Mouse (Mus musculus): ENCODE measurements around the gene Fam168b. TPM values are rescaled to one million over a fixed set of nuclear protein-coding genes. Genes with fewer than 3 reads are reported as not detected.

Gene Fam168b
- total RNA-seq, 2 experiments from 2014 or later = 13.0 to 21.2 TPM

DNA sequence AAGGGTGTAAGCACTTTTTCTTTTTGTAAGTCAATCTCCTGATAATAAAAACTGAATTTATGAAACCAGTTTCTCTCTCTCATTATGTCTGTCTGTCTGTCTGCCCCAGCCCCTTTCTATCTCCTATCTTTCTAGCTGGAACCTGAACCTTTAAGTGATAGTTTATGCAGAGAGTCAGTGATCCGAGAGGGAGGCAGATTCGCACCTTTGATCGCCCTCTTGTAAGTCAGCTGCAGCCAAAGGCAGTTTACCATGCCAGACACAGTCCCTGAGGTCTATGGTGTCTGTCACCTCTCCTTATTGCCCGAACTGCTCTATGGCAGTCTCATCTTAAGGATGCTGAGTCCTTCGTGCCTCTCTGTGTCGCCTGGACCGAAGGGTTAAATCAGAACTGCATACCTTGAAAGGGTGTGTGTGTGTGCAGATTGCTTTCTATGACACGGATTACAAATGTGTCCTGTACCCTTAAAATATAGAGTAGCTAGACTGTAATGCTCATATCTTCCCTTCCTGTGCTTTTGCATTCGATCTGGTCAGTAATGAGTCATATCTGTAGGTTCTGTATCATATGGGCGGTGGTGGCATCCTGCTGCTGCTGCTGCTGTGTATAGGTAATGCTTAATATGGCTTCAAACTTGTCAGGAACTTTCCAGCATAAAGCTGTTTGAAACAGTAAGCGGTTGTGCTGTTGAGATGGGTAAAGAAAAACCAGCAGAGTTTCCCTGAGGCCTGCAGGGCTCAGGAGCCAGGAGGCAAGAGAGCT, 9.4 kb upstream of the Fam168b start:
- ATAC-seq (replicated peaks; ENCODE audit: low FRiP score, poor library complexity, severe bottlenecking) = no peak

DNA sequence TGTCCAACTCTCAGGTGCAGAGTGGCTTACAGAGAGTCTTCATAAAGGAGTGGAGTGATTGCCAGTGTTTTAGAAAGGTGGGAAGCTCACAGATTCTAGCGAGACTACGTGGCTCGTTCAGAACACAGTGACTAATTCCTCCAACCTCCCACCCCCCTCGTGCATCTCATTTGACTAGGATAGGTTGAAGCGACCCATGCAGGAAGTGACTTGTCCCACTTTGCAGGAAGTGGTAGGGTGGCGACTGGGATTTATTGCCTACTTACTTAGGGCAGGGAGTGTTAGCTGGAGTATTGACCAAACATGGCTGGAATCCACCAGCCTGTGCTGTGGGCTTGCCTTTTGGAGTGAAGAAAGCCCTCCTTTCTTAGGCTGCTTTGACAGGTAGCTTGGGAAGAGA, 8.7 kb upstream of the Fam168b start:
- ATAC-seq (replicated peaks; ENCODE audit: low FRiP score, poor library complexity, severe bottlenecking) = no peak

DNA sequence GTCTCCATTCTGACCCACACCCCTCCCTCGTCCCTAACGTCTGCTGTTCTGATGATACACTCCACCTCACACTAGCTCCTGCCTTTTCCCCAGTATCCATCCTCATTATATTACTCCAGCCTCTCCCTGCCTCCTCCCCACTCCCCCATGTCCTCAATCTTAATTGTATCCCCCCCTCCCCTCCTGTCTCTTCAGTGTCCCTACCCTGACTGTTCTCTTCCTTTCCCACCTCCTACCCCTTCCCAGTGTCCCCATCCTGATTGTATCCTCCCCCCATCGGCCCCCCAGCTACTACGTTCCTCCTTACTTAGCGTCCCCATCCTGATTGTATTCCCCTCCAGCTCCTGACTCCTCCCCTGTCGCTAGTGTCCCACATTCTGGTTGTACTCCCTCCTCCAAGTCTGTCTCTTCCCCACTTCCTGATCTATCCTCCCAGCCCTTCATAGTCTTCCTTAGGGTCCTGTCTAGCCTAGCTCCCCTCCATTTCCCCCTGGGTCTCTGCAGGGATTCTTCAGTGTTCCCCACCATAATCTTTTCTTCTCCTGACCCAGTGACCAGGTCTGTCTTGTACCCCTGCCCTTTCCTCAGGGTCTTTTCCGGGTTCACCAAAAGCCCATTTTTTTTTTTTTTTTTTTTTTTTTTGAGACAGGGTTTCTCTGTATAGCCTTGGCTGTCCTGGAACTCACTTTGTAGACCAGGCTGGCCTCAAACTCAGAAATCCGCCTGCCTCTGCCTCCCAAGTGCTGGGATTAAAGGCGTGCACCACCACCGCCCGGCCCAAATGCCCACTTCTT, 7.7 kb upstream of the Fam168b start:
- ATAC-seq (replicated peaks; ENCODE audit: low FRiP score, poor library complexity, severe bottlenecking) = no peak

DNA sequence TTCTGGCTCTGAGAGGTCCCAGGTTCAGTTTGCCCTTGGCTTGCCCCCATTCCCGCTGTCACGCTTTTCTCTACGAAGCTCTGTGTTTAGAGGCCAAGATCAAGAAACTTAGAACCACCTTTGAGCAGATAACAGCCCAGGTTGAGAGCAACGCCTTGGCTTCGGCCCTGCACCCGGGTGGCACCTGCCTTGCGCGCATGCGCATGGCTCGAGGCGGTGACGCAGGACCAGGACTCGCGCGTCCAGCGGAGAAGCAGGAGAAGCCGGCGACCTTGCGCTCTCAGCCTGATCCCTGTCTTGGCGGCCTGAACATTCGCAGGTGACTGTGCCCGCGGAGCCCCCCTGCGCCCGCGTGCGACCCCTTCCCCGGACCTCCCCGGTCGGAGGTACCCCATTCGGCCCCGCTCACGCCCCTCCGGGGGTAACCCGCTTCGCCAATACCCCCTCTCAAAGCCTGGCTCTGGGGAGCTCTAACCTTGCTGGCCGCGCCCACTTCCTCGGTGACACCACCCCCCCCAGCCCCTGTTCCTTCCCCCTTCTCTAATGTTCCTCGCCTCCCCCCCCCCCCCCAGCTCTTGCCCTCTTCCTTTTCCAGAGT, 7.0 kb upstream of the Fam168b start, which contains the start of gene Plekhb2:
Gene Plekhb2 (plus strand): TSS at position 232 of the 598 bp plus-strand sequence.
- ATAC-seq (replicated peaks; ENCODE audit: low FRiP score, poor library complexity, severe bottlenecking) = peak; percentile 99

DNA sequence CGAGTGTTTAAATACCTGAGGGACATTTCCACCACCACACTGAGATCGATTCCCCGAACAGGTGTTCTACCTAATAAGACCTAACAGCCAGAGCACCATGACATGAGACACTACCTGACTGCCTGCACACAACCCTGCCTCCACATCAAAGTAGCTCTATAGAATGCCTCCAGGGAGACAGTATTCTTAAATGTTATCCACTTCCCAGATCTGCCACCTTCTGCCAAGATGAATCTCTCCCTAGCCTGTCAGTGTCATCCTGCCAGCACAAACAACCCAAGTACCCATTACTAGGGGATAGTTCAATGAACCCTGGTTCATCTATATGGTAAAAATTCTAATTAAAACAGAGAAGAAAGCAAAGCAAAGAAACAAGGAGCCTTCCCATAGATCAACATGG, 4.2 kb upstream of the Fam168b start:
- ATAC-seq (replicated peaks; ENCODE audit: low FRiP score, poor library complexity, severe bottlenecking) = no peak

DNA sequence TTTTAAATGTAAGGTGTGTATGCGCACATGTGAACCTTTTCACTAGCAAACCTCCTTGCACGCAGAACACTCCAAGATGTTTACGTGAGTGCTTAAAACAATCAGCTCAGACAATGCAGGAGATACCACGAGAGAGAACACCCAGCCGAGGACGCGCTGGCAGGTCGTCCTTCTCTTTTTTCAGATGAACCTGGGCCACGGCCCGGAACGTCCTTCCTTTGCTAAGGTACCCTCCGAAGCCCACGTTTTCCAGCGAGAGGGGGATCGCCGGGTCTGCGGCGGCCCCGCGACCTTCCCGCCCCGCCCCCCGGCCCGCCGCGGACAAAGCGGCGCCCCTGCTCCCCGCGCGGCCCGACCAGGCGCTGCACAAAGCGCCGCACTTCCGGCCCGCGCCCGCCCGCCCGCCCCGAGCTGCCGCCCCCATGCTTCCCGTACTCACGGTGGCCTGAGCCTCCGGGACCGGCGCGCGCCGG, 440 bp downstream of the Fam168b start:
- ATAC-seq (replicated peaks; ENCODE audit: low FRiP score, poor library complexity, severe bottlenecking) = peak; percentile 55; the same call in 1 of the 2 replicates

DNA sequence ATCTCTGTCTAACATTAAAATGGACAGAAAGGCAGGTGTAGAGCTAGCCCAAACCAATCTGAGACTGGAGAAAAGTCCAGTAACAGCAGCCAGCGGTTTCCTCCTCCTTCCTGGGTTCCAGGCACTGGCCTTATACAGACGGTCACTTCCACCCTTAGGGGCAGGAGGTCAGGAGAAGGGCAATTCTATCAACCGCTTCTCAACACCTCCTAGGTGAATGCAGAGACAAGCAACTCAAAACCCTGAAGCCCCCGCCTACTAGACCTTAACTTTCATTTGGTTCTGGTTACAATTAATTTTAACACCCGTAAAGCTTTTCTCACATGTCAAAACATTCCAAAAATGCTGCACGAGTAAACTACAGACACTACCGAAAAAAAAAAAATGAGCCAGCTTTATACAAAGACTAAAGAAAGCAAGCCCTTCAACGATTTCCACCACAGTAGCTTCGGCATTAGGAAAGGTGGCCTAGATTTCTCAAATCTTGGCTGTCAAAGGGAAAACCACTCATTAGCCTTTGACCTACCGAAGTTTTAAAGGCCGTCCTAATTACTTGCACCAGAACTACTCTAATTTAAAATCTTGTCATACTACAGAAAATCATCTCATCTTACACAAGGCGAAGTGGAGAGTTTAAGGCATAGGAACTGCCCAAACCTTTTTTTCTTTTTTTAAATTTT, 1.0 kb downstream of the Fam168b start:
- ATAC-seq (replicated peaks; ENCODE audit: low FRiP score, poor library complexity, severe bottlenecking) = no peak

DNA sequence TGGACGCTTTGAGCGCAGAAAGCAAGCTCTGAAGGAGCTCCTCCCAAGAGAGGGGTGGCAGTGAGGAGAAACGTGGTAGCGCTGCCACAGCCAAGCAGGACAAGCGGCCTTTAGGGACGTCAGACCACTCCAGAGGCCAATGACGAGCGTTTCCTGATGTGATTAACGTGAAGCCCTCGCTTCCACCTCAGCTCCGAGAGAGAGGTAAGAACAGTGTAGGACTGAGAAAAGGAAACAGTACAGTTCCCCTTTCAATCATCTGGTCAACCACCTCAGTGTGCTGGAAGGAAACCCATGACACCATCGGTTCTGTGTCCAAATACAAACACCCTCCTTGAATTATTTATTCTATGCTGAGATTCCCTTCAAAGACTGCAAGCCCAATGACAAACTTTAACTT, 3.6 kb downstream of the Fam168b start:
- no peak for ATAC-seq (replicated peaks; ENCODE audit: low FRiP score, poor library complexity, severe bottlenecking)

DNA sequence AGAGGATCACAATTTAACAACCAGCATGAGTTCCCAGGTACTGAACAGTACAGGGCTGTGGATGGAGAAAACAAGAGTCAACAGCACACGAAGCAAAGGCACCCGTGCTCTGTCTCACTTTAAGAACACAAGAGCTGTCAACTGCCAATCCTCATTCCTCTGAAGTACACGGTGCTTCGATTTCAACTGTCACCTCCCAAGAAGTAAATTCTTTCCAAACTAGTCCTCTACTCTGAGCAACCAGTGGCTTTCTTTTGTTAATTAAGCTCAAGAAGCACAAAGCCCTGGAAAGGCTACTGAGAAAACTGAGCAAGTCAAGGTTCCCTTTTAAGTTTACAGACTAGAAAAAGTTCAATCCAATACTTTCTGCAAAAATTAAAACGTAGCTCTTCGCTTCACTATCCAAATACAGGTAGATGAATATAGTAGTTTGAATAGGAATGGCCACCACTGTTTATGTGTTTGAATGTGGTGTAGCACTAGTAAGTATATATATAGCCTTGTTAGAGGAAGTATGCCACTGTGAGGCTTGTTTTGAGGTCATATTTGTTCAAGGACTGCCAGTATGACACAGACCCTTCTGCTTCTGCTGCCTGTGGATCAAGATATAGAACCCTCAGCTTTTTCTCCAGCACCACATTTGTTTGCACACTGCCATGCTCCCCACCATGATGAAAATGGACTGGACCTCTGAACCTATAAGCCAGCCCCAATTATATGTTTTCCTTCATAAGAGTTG, 4.7 kb downstream of the Fam168b start:
- ATAC-seq (replicated peaks; ENCODE audit: low FRiP score, poor library complexity, severe bottlenecking) = no peak

DNA sequence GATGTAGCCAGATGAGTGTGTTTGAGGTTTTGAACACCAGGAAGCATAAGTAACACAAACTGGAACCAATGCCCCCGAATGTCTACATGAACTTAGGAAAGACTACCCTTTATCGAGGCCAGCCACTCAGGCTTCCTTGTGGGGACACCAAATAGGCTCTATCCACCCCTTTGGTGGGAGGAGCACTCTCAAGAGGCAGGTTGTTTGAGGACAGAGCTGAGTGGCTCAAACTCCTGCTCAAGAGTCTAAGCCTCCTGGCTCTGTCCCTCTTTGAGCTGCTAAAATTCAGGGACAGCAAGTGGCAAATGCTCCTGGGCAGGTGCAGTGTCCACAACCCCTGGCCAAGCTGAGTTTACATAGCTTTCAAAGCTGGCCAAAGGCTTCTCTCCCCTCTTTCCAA, 8.0 kb downstream of the Fam168b start:
- no peak for ATAC-seq (replicated peaks; ENCODE audit: low FRiP score, poor library complexity, severe bottlenecking)

DNA sequence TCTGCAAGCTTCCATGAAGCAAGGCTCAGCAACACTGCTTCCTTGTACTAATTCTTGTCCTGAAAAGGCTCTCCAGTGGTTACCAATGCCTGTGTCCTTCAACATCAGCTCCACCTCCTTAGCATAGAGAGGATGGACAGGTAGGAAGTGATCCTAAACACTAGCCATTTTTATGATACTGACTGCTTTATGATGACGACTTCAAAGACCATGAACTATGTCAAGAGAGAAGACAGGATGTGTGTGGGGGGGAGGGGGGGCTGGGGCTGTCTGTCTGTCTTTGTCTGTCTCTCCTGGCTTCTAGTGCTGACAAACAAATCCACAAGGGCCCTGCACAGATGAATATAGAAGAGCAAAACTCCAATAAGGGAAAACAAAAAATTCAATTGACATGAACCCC, 11.5 kb downstream of the Fam168b start:
- ATAC-seq (replicated peaks; ENCODE audit: low FRiP score, poor library complexity, severe bottlenecking) = no peak

DNA sequence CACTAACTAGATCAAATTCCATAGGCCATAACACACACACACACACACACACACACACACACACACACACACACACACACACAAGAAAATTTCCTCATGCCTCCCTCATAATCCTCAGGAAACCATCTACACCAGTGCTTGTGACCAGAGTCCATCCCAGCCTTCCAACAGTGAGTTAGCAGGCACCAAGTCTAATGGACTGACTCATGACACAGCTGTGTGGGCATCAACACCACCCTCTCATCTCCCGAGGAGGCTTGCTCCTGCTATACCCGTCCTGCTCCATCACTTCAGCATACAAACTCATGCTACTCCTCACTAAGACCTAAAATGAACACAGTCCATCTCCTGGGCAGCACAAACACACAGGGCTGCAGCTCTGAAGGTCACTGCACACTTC, 11.9 kb downstream of the Fam168b start:
- ATAC-seq (replicated peaks; ENCODE audit: low FRiP score, poor library complexity, severe bottlenecking) = no peak

DNA sequence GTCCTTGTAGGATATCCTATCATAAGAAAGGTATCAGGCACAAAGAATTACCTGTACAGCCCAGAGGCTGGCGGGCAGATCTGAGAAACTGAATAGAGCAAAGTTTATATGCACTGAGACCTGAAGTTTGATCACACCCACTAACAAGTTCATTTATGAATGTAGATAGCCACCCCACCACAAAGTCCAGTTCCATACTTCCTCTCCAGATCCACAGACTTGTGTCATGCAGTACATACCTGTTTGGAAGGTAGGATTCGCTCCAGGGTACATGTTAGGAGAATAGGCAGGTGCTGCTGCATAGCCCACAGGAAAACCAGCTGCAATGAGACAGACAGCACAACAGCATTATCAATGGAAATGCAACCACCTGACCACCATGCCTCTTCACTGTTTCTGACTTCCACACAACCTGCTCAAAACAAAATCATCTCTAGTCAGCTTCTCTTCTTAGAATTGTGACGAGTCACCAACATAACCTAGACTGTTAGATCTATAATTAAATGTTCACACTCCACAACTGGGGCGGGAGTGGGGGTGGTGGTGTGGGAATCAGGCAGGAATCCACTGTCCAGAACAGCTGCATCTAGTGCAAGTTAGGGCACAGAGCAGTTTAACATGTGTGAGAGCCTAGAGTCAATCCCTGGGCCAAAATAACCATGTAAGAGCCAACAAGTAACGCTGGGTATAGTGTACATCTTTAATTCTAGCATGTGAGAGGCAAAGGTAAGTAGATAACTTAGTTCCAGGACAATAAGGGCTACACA, 14.2 kb downstream of the Fam168b start:
- no peak for ATAC-seq (replicated peaks; ENCODE audit: low FRiP score, poor library complexity, severe bottlenecking)

DNA sequence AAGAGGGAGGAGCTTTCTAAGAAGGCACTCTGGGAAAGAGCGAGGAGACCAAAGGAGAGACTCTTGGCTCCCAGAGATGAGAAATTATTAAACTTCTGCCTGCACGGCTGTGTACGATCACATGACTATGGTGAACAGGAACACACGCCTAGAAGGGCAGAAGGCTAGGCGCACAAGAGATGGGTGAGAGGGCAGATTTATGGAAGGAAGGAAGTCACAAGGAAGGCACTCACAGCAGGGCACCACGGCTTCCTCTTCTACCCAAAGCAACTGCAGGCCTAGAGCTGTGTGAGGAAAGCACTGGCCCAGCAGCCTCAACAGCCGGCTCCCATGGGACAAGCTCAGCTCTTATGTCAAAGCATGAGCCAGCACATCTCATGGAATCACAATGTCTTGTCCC, 15.0 kb downstream of the Fam168b start:
- no peak for ATAC-seq (replicated peaks; ENCODE audit: low FRiP score, poor library complexity, severe bottlenecking)

DNA sequence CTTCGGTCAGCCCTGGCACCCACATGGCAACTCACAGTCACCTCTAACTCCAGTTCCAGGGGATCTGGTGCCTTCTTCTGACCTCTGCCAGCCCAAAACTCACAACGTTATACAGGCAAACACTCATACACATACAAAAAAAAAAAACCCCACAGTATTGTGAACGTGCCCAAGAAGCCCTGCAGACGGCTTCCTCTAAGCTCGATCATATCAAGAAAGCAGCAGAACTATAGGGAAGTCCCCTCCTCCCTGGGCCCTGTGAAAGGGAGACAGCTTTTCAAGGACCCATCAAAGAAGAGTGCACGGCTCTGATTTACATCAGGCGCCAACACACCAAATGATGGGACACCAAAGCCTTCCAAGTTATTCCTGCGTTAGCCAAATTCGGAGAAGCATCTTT, 17.0 kb downstream of the Fam168b start:
- no peak for ATAC-seq (replicated peaks; ENCODE audit: low FRiP score, poor library complexity, severe bottlenecking)

DNA sequence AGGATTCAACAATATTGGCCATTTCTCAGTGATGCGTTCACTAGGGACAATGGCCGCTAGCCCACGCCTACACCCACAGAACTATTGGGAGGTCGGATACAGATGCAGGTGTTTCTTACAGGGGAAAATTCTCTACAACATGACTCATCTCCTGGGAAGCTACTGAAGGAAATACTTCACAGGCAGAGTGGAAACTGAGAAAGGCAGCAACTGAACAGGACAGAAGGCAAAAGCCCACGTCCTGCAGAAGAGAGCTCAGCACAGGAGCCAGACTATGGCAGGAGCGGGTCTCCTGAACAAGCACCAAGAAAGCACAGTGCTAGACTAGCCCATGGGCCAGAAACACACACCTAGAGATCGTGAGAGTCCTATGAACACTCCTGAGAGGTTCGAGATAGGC, 18.7 kb downstream of the Fam168b start:
- ATAC-seq (replicated peaks; ENCODE audit: low FRiP score, poor library complexity, severe bottlenecking) = no peak

DNA sequence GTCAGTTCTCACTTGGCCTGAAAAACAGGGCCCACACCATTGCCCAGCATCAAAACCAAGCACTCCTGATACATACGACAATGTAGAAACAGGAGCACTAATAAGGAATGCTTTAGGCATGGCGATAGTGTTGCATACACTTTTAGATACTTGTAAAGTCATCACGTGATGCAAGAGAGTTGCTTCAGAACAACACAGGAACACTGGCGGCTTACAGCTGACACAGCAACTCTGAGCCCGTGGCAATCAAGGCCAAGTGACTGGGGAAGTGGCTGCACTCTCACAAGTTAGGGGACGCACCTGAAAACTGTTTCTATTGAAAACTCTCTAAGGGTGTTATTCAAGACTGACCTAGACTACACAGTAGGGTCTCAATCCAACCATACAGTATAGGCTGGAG, 19.5 kb downstream of the Fam168b start:
- ATAC-seq (replicated peaks; ENCODE audit: low FRiP score, poor library complexity, severe bottlenecking) = no peak

DNA sequence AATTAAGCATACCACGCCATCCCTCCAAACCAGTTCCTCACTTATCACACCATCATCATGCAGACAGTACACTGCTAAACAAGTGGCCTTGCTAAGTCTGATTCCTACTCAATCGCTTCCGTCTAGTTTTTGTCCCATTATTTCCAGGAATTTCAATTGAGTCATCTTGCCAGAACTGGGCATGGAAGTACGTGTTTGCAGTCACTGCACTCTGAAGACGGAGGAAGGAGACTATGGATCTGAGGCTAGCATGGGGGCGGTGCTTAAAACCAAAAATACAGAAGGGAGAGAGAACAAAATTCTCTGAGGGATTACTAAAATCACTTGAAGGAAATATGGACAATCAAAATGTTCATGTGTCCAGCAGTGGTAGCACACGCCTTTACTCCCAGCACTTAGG, 20.1 kb downstream of the Fam168b start:
- ATAC-seq (replicated peaks; ENCODE audit: low FRiP score, poor library complexity, severe bottlenecking) = no peak

DNA sequence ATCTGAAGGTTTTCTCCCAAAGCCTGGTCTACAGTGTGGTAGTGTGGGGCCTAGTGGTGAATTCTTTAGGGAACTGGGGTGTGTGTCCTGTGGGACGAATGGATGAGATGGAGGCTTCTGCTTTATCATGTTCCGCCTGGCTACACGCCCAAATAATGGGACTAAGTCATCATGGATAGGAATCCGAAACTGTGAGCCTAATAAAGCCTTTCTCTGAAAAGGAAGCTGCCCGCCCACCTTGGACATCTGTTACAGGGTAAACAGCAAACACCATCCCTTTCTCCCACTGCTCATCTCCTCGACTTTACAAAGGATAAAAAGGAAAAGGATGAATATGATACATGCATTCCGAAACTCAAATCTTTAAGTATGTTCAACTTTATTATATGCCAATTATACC, 20.9 kb downstream of the Fam168b start:
- no peak for ATAC-seq (replicated peaks; ENCODE audit: low FRiP score, poor library complexity, severe bottlenecking)
